Mouse (Mus musculus): Measurements from ENCODE around the gene Heatr3.

Gene Heatr3

GRCm38 (mm10) chr8:88137748-88138484 is at the start of gene Heatr3:
TSS of gene Heatr3 (plus strand) at chr8:88137855.
- peak; percentile 94 to 96 for DNase-seq

- no peak for DNase-seq
Observed at GRCm38 (mm10) chr8:88088006-88088405, 49.6 kb upstream of the Heatr3 start.

- DNase-seq, result no peak
Observed at GRCm38 (mm10) chr8:88091661-88092060, 46.0 kb upstream of the Heatr3 start.

GRCm38 (mm10) chr8:88093367-88093766 is 44.3 kb upstream of the Heatr3 start:
- no peak for DNase-seq

- no peak for DNase-seq
Observed at GRCm38 (mm10) chr8:88098856-88099255, 38.8 kb upstream of the Heatr3 start.

GRCm38 (mm10) chr8:88099526-88099925 is 38.1 kb upstream of the Heatr3 start:
- peak; percentile 17 to 34 for DNase-seq

- DNase-seq, result no peak
Observed at GRCm38 (mm10) chr8:88109241-88109640, 28.4 kb upstream of the Heatr3 start.

GRCm38 (mm10) chr8:88118456-88119036 is 19.1 kb upstream of the Heatr3 start, which contains the start of gene Cnep1r1:
TSS of gene Cnep1r1 (plus strand) at chr8:88118769.
- DNase-seq, result peak; percentile 93 to 97

- DNase-seq, result no peak
Observed at GRCm38 (mm10) chr8:88119076-88119475, 18.6 kb upstream of the Heatr3 start.

GRCm38 (mm10) chr8:88124850-88125249 is 12.8 kb upstream of the Heatr3 start:
- DNase-seq, result no peak

- no peak for DNase-seq
Observed at GRCm38 (mm10) chr8:88129397-88129796, 8.3 kb upstream of the Heatr3 start.

- no peak for DNase-seq
Observed at GRCm38 (mm10) chr8:88130754-88131317, 6.8 kb upstream of the Heatr3 start.

GRCm38 (mm10) chr8:88139256-88139655 is 1.6 kb downstream of the Heatr3 start:
- DNase-seq, result no peak

- DNase-seq, result no peak
Observed at GRCm38 (mm10) chr8:88141629-88142028, 4.0 kb downstream of the Heatr3 start.

GRCm38 (mm10) chr8:88144041-88144440 is 6.4 kb downstream of the Heatr3 start:
- no peak for DNase-seq

GRCm38 (mm10) chr8:88150910-88151371 is 13.3 kb downstream of the Heatr3 start:
- DNase-seq, result no peak

GRCm38 (mm10) chr8:88160237-88160995 is 22.8 kb downstream of the Heatr3 start:
- DNase-seq, result no peak

GRCm38 (mm10) chr8:88161439-88161838 is 23.8 kb downstream of the Heatr3 start:
- peak; percentile 59 to 69 for DNase-seq

- no peak for DNase-seq
Observed at GRCm38 (mm10) chr8:88175264-88175663, 37.6 kb downstream of the Heatr3 start.

GRCm38 (mm10) chr8:88177291-88177690 is 39.6 kb downstream of the Heatr3 start:
- no peak for DNase-seq

GRCm38 (mm10) chr8:88183121-88183520 is 45.5 kb downstream of the Heatr3 start:
- no peak for DNase-seq

GRCm38 (mm10) chr8:88184914-88185313 is 47.3 kb downstream of the Heatr3 start:
- no peak for DNase-seq

GRCm38 (mm10) chr8:88185716-88186115 is 48.1 kb downstream of the Heatr3 start:
- no peak for DNase-seq

Measured in lung, adult 18-20 months (tissue).